Mouse (Mus musculus) layer of hippocampus, postnatal 36 days (tissue): Measurements from ENCODE around the gene Il15ra. TPM values are rescaled to one million over a fixed set of nuclear protein-coding genes. Genes with fewer than 3 reads are reported as not detected.

Source experiments
- DNase-seq, 2 experiments: peaks; one replicate each; pipeline ENCODE4 v3.0.0; 2022
- total RNA-seq, 2 experiments: library from RNA; stranded (reverse); gene quantifications; 2 replicates each; pipeline ENCODE4 v1.2.3; 2021

The Il15ra gene
- total RNA-seq, 2 experiments from 2014 or later = 5.3 to 8.4 TPM

DNA sequence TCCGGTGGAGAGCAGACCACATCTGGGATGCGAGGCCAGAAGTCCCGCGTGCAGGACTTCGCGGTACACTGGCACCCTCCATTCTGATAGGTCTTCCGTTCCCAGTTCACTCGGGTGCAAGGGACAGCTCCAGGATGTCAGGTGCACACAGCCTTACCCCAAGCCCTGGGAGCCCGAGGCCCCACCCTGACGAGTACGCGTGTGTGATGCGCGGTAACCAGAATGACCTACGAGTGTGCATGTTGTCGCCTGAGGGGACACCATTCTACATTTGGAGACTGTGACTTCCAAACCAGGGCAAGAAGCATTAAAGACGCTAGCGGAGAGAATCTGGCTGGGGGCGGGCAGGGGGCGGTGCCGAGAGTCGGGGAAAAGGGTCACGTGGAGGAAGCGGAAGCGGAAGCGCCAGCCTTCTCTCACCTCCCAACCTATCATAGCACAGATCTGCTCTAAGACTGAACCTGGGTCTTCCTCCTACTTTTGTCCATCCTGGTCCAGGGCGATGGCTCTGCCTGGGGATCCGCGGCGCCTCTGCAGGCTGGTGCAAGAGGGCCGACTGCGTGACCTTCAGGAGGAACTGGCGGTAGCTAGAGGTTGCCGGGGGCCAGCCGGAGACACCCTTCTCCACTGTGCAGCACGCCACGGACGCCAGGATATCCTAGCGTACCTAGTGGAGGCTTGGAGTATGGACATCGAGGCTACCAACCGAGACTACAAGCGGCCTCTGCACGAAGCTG lies 73.2 kb downstream of the Il15ra start:
- peak; percentile 82 to 84 for DNase-seq

Other genes starting within 250 kb of the Il15ra start
- gene Pfkfb3, start 151.2 kb upstream of the Il15ra start, total RNA-seq = 10 to 100 TPM; 41.6 to 43.2 TPM
- 10 to 100 TPM; 72.4 to 86.0 TPM for gene Rbm17, start 101.1 kb upstream of the Il15ra start, total RNA-seq
- not detected for gene Gm17490, start 79.0 kb upstream of the Il15ra start, total RNA-seq
- gene Il2ra, start 62.5 kb upstream of the Il15ra start, total RNA-seq = under 1 TPM; 0.10 to 0.35 TPM
- 10 to 100 TPM; 80.3 to 86.1 TPM for gene Fbh1, start 72.3 kb downstream of the Il15ra start, total RNA-seq
- gene Ankrd16, start 72.6 kb downstream of the Il15ra start, total RNA-seq = 10 to 100 TPM; 50.1 to 55.8 TPM